Mouse (Mus musculus): ENCODE data around the gene Cd80. TPM values are rescaled to one million over a fixed set of nuclear protein-coding genes. Genes with fewer than 3 reads are reported as not detected.

Gene Cd80
- polyA plus RNA-seq, 1 experiment, result 1.8 TPM

- 74% methylated on average over 3 of the region's 3 CpGs for WGBS
- no peak overlapping the region for H3K4me3 ChIP-seq (ENCODE audit: extremely low read depth, insufficient read depth, insufficient read length)
- no peak overlapping the region for H3K27ac ChIP-seq (ENCODE audit: insufficient read depth, low read length)
- no peaks in the 10 kb centered on the region for H3K27me3 ChIP-seq (ENCODE audit: control insufficient read depth, insufficient read depth, low read length)
- 0 out of 2 replicates have a peak, but pooled peaks cover 4% of the 10 kb centered on the region for H3K36me3 ChIP-seq (ENCODE audit: control insufficient read depth, insufficient read depth, low read length)
- no peak for TF ChIP-seq POLR2A (IDR thresholded peaks at IDR 0.05; ENCODE audit: low read depth, low read length)
- no peak for TF ChIP-seq CTCF (IDR thresholded peaks at IDR 0.05; ENCODE audit: extremely low read depth, insufficient read depth, insufficient read length, insufficient replicate concordance)
- no peaks in the 10 kb centered on the region for H3K4me1 ChIP-seq (ENCODE audit: control insufficient read depth, insufficient read depth, insufficient read length)
- no peak for DNase-seq (ENCODE audit: low read depth in 1 of 2, low spot score in 2 of 2)
These were observed 37.2 kb downstream of the Cd80 start for GRCm38 (mm10) chr16:38492551-38492950.

GRCm38 (mm10) chr16:38493890-38494289 lies 38.5 kb downstream of the Cd80 start:
- H3K4me1 ChIP-seq (ENCODE audit: control insufficient read depth, insufficient read depth, insufficient read length), result no peaks in the 10 kb centered on the region
- no peak overlapping the region for H3K27ac ChIP-seq (ENCODE audit: insufficient read depth, low read length)
- DNase-seq (ENCODE audit: low read depth in 1 of 2, low spot score in 2 of 2), result no peak
- peaks cover 11% of the 10 kb centered on the region; the same call in 1 of the 2 replicates for H3K36me3 ChIP-seq (ENCODE audit: control insufficient read depth, insufficient read depth, low read length)
- TF ChIP-seq CTCF (IDR thresholded peaks at IDR 0.05; ENCODE audit: extremely low read depth, insufficient read depth, insufficient read length, insufficient replicate concordance) (no peak), POLR2A (IDR thresholded peaks at IDR 0.05; ENCODE audit: low read depth, low read length) (no peak)
- H3K4me3 ChIP-seq (ENCODE audit: extremely low read depth, insufficient read depth, insufficient read length), result no peak overlapping the region
- WGBS, result 86% methylated on average over 10 of the region's 10 CpGs
- H3K27me3 ChIP-seq (ENCODE audit: control insufficient read depth, insufficient read depth, low read length), result no peaks in the 10 kb centered on the region

- Histone ChIP-seq H3K27me3 (ENCODE audit: control insufficient read depth, insufficient read depth, low read length) (no peaks in the 10 kb centered on the region), H3K27ac (ENCODE audit: insufficient read depth, low read length) (no peak overlapping the region), H3K4me3 (ENCODE audit: extremely low read depth, insufficient read depth, insufficient read length) (no peak overlapping the region), H3K36me3 (ENCODE audit: control insufficient read depth, insufficient read depth, low read length) (peaks cover 16% of the 10 kb centered on the region), H3K4me1 (ENCODE audit: control insufficient read depth, insufficient read depth, insufficient read length) (no peaks in the 10 kb centered on the region)
- no peak for DNase-seq (ENCODE audit: low read depth in 1 of 2, low spot score in 2 of 2)
- WGBS, result 92% methylated on average over 7 of the region's 7 CpGs
- TF ChIP-seq CTCF (IDR thresholded peaks at IDR 0.05; ENCODE audit: extremely low read depth, insufficient read depth, insufficient read length, insufficient replicate concordance), result no peak
- no peak for TF ChIP-seq POLR2A (IDR thresholded peaks at IDR 0.05; ENCODE audit: low read depth, low read length)
These were observed 41.3 kb downstream of the Cd80 start for GRCm38 (mm10) chr16:38496604-38497140.

- Histone ChIP-seq H3K36me3 (ENCODE audit: control insufficient read depth, insufficient read depth, low read length) (peaks cover 24% of the 10 kb centered on the region), H3K27me3 (ENCODE audit: control insufficient read depth, insufficient read depth, low read length) (no peaks in the 10 kb centered on the region), H3K4me3 (ENCODE audit: extremely low read depth, insufficient read depth, insufficient read length) (no peak overlapping the region), H3K27ac (ENCODE audit: insufficient read depth, low read length) (no peak overlapping the region), H3K4me1 (ENCODE audit: control insufficient read depth, insufficient read depth, insufficient read length) (no peaks in the 10 kb centered on the region)
- 96% methylated on average over 10 of the region's 10 CpGs for WGBS
- TF ChIP-seq POLR2A (IDR thresholded peaks at IDR 0.05; ENCODE audit: low read depth, low read length), result no peak
- TF ChIP-seq CTCF (IDR thresholded peaks at IDR 0.05; ENCODE audit: extremely low read depth, insufficient read depth, insufficient read length, insufficient replicate concordance), result no peak
- no peak for DNase-seq (ENCODE audit: low read depth in 1 of 2, low spot score in 2 of 2)
These were observed 47.1 kb downstream of the Cd80 start for GRCm38 (mm10) chr16:38502469-38502868.

- 75% methylated on average over 4 of the region's 4 CpGs for whole genome bisulfite sequencing
- Histone ChIP-seq H3K4me3 (ENCODE audit: extremely low read depth, insufficient read depth, insufficient read length) (no peak overlapping the region), H3K27ac (ENCODE audit: insufficient read depth, low read length) (no peak overlapping the region), H3K4me1 (ENCODE audit: control insufficient read depth, insufficient read depth, insufficient read length) (no peaks in the 10 kb centered on the region), H3K36me3 (ENCODE audit: control insufficient read depth, insufficient read depth, low read length) (peaks cover 18% of the 10 kb centered on the region), H3K27me3 (ENCODE audit: control insufficient read depth, insufficient read depth, low read length) (no peaks in the 10 kb centered on the region)
- TF ChIP-seq CTCF (IDR thresholded peaks at IDR 0.05; ENCODE audit: extremely low read depth, insufficient read depth, insufficient read length, insufficient replicate concordance) (no peak), POLR2A (IDR thresholded peaks at IDR 0.05; ENCODE audit: low read depth, low read length) (no peak)
- DNase-seq (ENCODE audit: low read depth in 1 of 2, low spot score in 2 of 2), result no peak
These were observed 48.2 kb downstream of the Cd80 start for GRCm38 (mm10) chr16:38503528-38503927.

- no peak overlapping the region for H3K27ac ChIP-seq (ENCODE audit: insufficient read depth, low read length)
- WGBS, result 75% methylated on average over 4 of the region's 4 CpGs
- peak; percentile 32 to 47 for DNase-seq (ENCODE audit: low read depth in 1 of 2, low spot score in 2 of 2)
- H3K27me3 ChIP-seq (ENCODE audit: control insufficient read depth, insufficient read depth, low read length), result no peaks in the 10 kb centered on the region
- H3K36me3 ChIP-seq (ENCODE audit: control insufficient read depth, insufficient read depth, low read length), result peaks cover 13% of the 10 kb centered on the region
- no peak overlapping the region for H3K4me3 ChIP-seq (ENCODE audit: extremely low read depth, insufficient read depth, insufficient read length)
- TF ChIP-seq POLR2A (IDR thresholded peaks at IDR 0.05; ENCODE audit: low read depth, low read length) (no peak), CTCF (IDR thresholded peaks at IDR 0.05; ENCODE audit: extremely low read depth, insufficient read depth, insufficient read length, insufficient replicate concordance) (peak; percentile 85; the same call in 1 of the 2 replicates)
- H3K4me1 ChIP-seq (ENCODE audit: control insufficient read depth, insufficient read depth, insufficient read length), result no peaks in the 10 kb centered on the region
These were observed 50.8 kb downstream of the Cd80 start for GRCm38 (mm10) chr16:38506041-38506634.

- no peak overlapping the region for H3K4me3 ChIP-seq (ENCODE audit: extremely low read depth, insufficient read depth, insufficient read length)
- no peak for TF ChIP-seq POLR2A (IDR thresholded peaks at IDR 0.05; ENCODE audit: low read depth, low read length)
- peaks cover 20% of the 10 kb centered on the region for H3K36me3 ChIP-seq (ENCODE audit: control insufficient read depth, insufficient read depth, low read length)
- WGBS, result 96% methylated on average over 2 of the region's 2 CpGs
- no peaks in the 10 kb centered on the region for H3K4me1 ChIP-seq (ENCODE audit: control insufficient read depth, insufficient read depth, insufficient read length)
- no peak overlapping the region for H3K27ac ChIP-seq (ENCODE audit: insufficient read depth, low read length)
- no peaks in the 10 kb centered on the region for H3K27me3 ChIP-seq (ENCODE audit: control insufficient read depth, insufficient read depth, low read length)
- DNase-seq (ENCODE audit: low read depth in 1 of 2, low spot score in 2 of 2), result no peak
These were observed 55.5 kb downstream of the Cd80 start for GRCm38 (mm10) chr16:38510846-38511245.

All from spleen, adult 2 months (tissue).